Mouse (Mus musculus) neural tube, embryonic 15.5 days (tissue): ENCODE measurements around the gene Zc3h12c. TPM values are rescaled to one million over a fixed set of nuclear protein-coding genes. Genes with fewer than 3 reads are reported as not detected.

ENCODE experiments used
- ATAC-seq: fragments of 200-750 bp; cut with Nextera tagmentation; 2 replicates; pipeline ENCODE4 v1.8.0; 2017; ENCODE audit warnings: mild to moderate bottlenecking, moderate TSS enrichment, moderate library complexity; ENCODE audit not compliant: low FRiP score
- H3K27ac ChIP-seq: fragments of 300-500 bp; sonication (generic); replicated peaks from 2 replicates; pipeline ENCODE4 v1.5.1; 2015; ENCODE audit warnings: mild to moderate bottlenecking, inconsistent platforms
- H3K27me3 ChIP-seq: fragments of 300-500 bp; sonication (generic); replicated peaks from 2 replicates; pipeline ENCODE4 v1.6.1; 2015; ENCODE audit warnings: inconsistent platforms
- H3K36me3 ChIP-seq: fragments of 300-500 bp; sonication (generic); 2 replicates; pipeline ENCODE4 v1.6.1; 2015; ENCODE audit warnings: inconsistent platforms
- H3K4me1 ChIP-seq: fragments of 300-500 bp; sonication (generic); 2 replicates; pipeline ENCODE4 v1.6.1; 2015; ENCODE audit warnings: inconsistent platforms
- H3K4me2 ChIP-seq: fragments of 300-500 bp; sonication (generic); 2 replicates; pipeline ENCODE4 v1.6.1; 2015; ENCODE audit warnings: inconsistent platforms, mild to moderate bottlenecking, moderate library complexity
- H3K4me3 ChIP-seq: fragments of 300-500 bp; sonication (generic); replicated peaks from 2 replicates; pipeline ENCODE4 v1.5.1; 2015; ENCODE audit warnings: mild to moderate bottlenecking, inconsistent platforms
- H3K9ac ChIP-seq: fragments of 300-500 bp; sonication (generic); replicated peaks from 2 replicates; pipeline ENCODE4 v1.6.1; 2015; ENCODE audit warnings: mild to moderate bottlenecking, inconsistent platforms
- H3K9me3 ChIP-seq: fragments of 300-500 bp; sonication (generic); replicated peaks from 2 replicates; pipeline ENCODE4 v1.6.1; 2016; ENCODE audit warnings: inconsistent platforms
- WGBS: fragments of 180-500 bp; shearing (Covaris S2); methylation state at CpG from one replicate; pipeline ENCODE4 v1.1.7; 2015; ENCODE audit warnings: mixed read lengths; 5-methylcytosine and 5-hydroxymethylcytosine counted together
- polyA plus RNA-seq: library from polyadenylated mRNA; unstranded; fragments of >200 nt; fragmentation: Nextera tagmentation; extraction: Ambion mirVana; gene quantifications from 2 replicates; pipeline ENCODE4 v1.2.1, GENCODE M21; 2015

Zc3h12c gene
- polyA plus RNA-seq, 1 experiment from 2014 or later = 3.4 TPM

GRCm38 (mm10) chr9:52130348-52130747 lies 38.0 kb downstream of the Zc3h12c start:
- Histone ChIP-seq H3K9ac (no peak overlapping the region), H3K4me2 (no peak overlapping the region), H3K4me3 (no peak overlapping the region), H3K4me1 (0 out of 2 replicates have a peak, but pooled peaks cover 3% of the 10 kb centered on the region), H3K27ac (no peak overlapping the region), H3K36me3 (peaks cover 6% of the 10 kb centered on the region), H3K9me3 (no peaks in the 10 kb centered on the region), H3K27me3 (no peaks in the 10 kb centered on the region)
- 79% methylated on average over 4 of the region's 4 CpGs for WGBS
- ATAC-seq = no peak

GRCm38 (mm10) chr9:52125225-52125624 lies 43.1 kb downstream of the Zc3h12c start:
- no peaks in the 10 kb centered on the region for H3K27me3 ChIP-seq
- no peaks in the 10 kb centered on the region for H3K4me1 ChIP-seq
- no peak overlapping the region for H3K4me3 ChIP-seq
- no peak overlapping the region for H3K27ac ChIP-seq
- no peak for ATAC-seq
- no peak overlapping the region for H3K4me2 ChIP-seq
- H3K9me3 ChIP-seq = no peaks in the 10 kb centered on the region
- H3K9ac ChIP-seq = no peak overlapping the region
- 93% methylated on average over 6 of the region's 6 CpGs for WGBS
- peaks cover 10% of the 10 kb centered on the region for H3K36me3 ChIP-seq

DNA sequence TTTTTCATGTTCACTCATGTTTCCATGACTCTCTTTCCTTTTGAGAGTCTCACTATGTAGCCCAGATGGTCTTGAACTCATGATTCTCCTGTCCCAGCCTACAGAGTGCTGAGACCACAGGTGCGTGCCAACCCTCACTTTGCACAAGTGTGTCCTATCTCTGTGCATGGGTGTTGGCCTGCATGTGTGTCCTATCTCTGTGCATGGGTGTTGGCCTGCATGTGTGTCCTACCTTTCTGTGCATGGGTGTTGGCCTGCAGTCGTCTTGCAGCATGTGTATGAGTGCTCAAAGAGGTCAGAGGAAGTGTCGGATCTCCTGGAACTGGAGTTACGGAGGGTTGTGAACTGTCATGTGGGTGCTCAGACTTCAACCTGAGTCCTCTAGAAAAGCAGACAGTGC lies 49.2 kb downstream of the Zc3h12c start:
- H3K4me3 ChIP-seq = no peak overlapping the region
- H3K9me3 ChIP-seq = no peaks in the 10 kb centered on the region
- no peaks in the 10 kb centered on the region for H3K27me3 ChIP-seq
- no peaks in the 10 kb centered on the region for H3K4me1 ChIP-seq
- H3K27ac ChIP-seq = no peak overlapping the region
- 90% methylated on average over 4 of the region's 4 CpGs for WGBS
- H3K36me3 ChIP-seq = peaks cover 34% of the 10 kb centered on the region
- H3K4me2 ChIP-seq = no peak overlapping the region
- H3K9ac ChIP-seq = no peak overlapping the region
- no peak for ATAC-seq

GRCm38 (mm10) chr9:52113091-52113490 lies 55.3 kb downstream of the Zc3h12c start:
- H3K27ac ChIP-seq = no peak overlapping the region
- no peaks in the 10 kb centered on the region for H3K27me3 ChIP-seq
- H3K9me3 ChIP-seq = no peaks in the 10 kb centered on the region
- no peak for ATAC-seq
- H3K4me3 ChIP-seq = no peak overlapping the region
- H3K4me2 ChIP-seq = no peak overlapping the region
- WGBS = 87% methylated on average over 5 of the region's 5 CpGs
- H3K4me1 ChIP-seq = no peaks in the 10 kb centered on the region
- no peak overlapping the region for H3K9ac ChIP-seq
- H3K36me3 ChIP-seq = peaks cover 25% of the 10 kb centered on the region

- H3K27ac ChIP-seq = no peak overlapping the region
- 88% methylated on average over 3 of the region's 3 CpGs for WGBS
- H3K4me1 ChIP-seq = no peaks in the 10 kb centered on the region
- H3K4me2 ChIP-seq = no peak overlapping the region
- no peak overlapping the region for H3K4me3 ChIP-seq
- peaks cover 11% of the 10 kb centered on the region for H3K36me3 ChIP-seq
- H3K9me3 ChIP-seq = no peaks in the 10 kb centered on the region; the same call in 1 of the 2 replicates
- no peak for ATAC-seq
- no peak overlapping the region for H3K9ac ChIP-seq
- H3K27me3 ChIP-seq = no peaks in the 10 kb centered on the region
Measured at GRCm38 (mm10) chr9:52110738-52111137, 57.6 kb downstream of the Zc3h12c start.

GRCm38 (mm10) chr9:52107161-52107560 lies 61.2 kb downstream of the Zc3h12c start:
- 96% methylated on average over 3 of the region's 3 CpGs for whole genome bisulfite sequencing
- no peak for ATAC-seq
- H3K4me2 ChIP-seq = no peak overlapping the region
- H3K4me1 ChIP-seq = peaks cover 4% of the 10 kb centered on the region; the same call in 1 of the 2 replicates
- no peak overlapping the region for H3K9ac ChIP-seq
- H3K27me3 ChIP-seq = no peaks in the 10 kb centered on the region
- no peak overlapping the region for H3K27ac ChIP-seq
- peaks cover 5% of the 10 kb centered on the region; the same call in 1 of the 2 replicates for H3K36me3 ChIP-seq
- no peaks in the 10 kb centered on the region; the same call in 1 of the 2 replicates for H3K9me3 ChIP-seq
- H3K4me3 ChIP-seq = no peak overlapping the region

DNA sequence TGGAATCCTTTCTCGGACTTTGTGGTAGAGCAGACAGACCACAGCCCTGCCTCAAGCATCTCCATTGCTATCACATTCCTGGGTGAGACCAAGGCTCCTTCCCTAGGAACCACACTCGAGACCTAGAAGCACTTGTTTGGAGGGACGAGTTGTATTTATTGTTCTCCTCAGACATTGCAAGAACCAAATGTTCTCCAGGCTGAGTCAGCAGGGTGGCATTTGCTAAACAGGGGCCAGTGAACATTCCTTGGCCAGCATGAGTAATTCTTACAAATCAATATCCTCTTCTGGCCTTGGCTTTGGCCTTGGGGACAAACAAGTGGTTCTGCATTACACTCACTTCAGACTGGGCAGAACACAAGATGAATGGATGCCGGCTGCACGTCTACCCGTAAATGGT lies 62.9 kb downstream of the Zc3h12c start:
- peaks cover 5% of the 10 kb centered on the region for H3K36me3 ChIP-seq
- no peaks in the 10 kb centered on the region; the same call in 1 of the 2 replicates for H3K9me3 ChIP-seq
- no peaks in the 10 kb centered on the region for H3K27me3 ChIP-seq
- H3K27ac ChIP-seq = no peak overlapping the region
- H3K4me1 ChIP-seq = peaks cover 6% of the 10 kb centered on the region; the same call in 1 of the 2 replicates
- H3K9ac ChIP-seq = no peak overlapping the region
- H3K4me3 ChIP-seq = no peak overlapping the region
- WGBS = 79% methylated on average over 6 of the region's 6 CpGs
- no peak for ATAC-seq
- H3K4me2 ChIP-seq = no peak overlapping the region

DNA sequence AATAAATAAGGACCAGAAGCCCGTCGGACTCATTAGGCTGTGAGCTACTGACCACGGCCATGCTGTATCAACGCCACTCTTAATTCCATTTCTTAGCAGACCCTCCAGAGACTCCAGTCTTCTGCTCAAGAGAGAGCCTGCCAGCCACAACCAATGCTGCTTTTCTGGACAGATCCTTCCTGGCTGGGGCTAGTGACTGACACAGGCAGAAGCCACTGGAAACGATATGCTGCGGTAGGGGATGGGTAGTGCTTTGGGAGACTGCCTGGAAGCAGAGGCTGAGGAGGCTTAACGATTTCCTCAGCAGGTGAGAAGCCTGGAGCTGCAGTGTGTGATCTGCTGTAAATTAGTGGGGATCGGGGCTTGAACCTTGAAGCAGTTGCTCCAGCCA lies 64.2 kb downstream of the Zc3h12c start:
- Histone ChIP-seq H3K4me3 (no peak overlapping the region), H3K27me3 (no peaks in the 10 kb centered on the region), H3K4me2 (no peak overlapping the region), H3K36me3 (peaks cover 7% of the 10 kb centered on the region), H3K9ac (no peak overlapping the region), H3K27ac (no peak overlapping the region), H3K4me1 (peaks cover 6% of the 10 kb centered on the region; the same call in 1 of the 2 replicates), H3K9me3 (no peaks in the 10 kb centered on the region; the same call in 1 of the 2 replicates)
- 83% methylated on average over 8 of the region's 8 CpGs for WGBS
- ATAC-seq = no peak

DNA sequence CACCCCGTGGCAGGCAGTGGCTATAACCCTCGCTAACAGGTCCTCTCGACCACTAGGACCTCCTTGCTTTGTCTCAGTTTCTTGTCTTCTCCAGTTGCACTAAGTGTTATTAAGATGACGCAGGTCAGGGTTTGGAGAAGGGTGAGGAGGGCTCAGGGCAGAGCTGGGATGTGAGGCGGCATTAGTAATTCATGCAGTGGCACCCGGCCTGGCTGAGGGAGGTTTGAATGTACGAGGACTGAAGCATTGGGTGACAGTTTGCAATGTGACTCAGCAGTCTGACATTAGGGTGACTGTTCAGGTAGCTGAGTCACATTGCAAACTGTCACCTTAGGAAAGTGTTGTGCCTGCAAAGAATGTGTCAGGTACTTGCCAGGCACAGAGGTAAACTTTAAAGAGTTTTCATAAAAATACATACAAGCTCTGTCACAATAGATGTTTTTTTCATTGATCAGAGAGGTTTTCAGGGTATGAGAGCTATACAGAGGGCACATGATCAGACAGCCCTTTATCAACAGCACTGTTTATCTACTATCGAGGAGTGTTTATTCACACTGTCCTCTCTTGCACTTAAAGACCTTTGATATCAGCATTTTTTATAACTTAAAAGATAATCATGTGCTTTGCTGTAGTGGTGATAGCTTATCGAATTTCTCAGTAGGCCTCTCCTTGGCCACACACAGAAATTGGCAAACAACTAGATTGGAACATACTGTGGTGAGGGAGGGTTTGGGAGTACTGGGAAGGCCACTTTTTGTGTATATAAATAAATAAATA lies 64.7 kb downstream of the Zc3h12c start:
- no peak for ATAC-seq
- H3K4me2 ChIP-seq = no peak overlapping the region
- no peak overlapping the region for H3K27ac ChIP-seq
- H3K9ac ChIP-seq = no peak overlapping the region
- H3K27me3 ChIP-seq = no peaks in the 10 kb centered on the region
- peaks cover 7% of the 10 kb centered on the region for H3K36me3 ChIP-seq
- 76% methylated on average over 9 of the region's 9 CpGs for WGBS
- no peak overlapping the region for H3K4me3 ChIP-seq
- peaks cover 6% of the 10 kb centered on the region; the same call in 1 of the 2 replicates for H3K4me1 ChIP-seq
- H3K9me3 ChIP-seq = no peaks in the 10 kb centered on the region; the same call in 1 of the 2 replicates

DNA sequence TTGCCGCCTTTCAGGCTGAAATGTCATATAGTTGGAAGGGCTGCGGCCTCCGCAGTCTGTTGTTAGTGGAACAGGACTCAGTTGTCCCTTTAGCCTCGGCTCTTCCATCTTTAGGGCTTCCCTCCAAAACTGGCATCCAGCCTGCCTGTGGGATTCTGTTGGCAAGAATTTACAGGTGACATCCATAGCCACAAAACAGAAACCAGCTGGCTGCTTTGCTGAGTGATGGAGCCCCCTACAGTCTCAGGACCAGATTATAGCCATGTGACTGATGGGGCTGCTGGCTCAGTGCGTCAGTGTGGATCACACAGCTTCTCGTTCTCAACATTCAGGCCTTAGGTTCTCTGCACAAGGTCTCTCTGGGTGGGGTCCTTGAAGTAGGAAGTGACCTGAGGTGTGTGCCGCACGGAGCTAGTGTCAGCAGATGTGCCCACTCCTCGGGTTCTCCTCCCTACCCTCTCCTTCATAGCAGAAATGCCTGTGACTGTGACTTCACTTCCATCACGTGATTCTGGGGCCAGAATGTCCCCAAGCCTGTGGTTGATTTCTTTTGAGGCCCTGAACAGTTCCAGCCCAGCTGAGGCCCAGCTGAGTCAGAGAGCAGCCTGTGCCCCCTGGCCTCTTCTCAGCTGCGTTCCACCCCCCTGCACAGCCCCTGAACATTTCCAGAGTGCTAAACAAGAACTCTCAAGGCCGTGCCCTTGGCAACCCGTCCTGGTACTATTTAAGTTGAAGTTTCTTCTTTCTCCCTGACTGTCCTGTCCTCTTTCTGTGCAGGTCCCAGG lies 66.1 kb downstream of the Zc3h12c start:
- H3K9ac ChIP-seq = no peak overlapping the region
- 70% methylated on average over 13 of the region's 13 CpGs for WGBS
- H3K9me3 ChIP-seq = no peaks in the 10 kb centered on the region; the same call in 1 of the 2 replicates
- no peak overlapping the region for H3K4me3 ChIP-seq
- H3K27me3 ChIP-seq = no peaks in the 10 kb centered on the region
- peaks cover 7% of the 10 kb centered on the region for H3K36me3 ChIP-seq
- H3K27ac ChIP-seq = no peak overlapping the region
- no peak overlapping the region for H3K4me2 ChIP-seq
- peaks cover 6% of the 10 kb centered on the region; the same call in 1 of the 2 replicates for H3K4me1 ChIP-seq
- no peak for ATAC-seq

- Histone ChIP-seq H3K27ac (no peak overlapping the region), H3K27me3 (no peaks in the 10 kb centered on the region), H3K36me3 (peaks cover 7% of the 10 kb centered on the region), H3K4me1 (peaks cover 6% of the 10 kb centered on the region; the same call in 1 of the 2 replicates), H3K9me3 (no peaks in the 10 kb centered on the region), H3K9ac (no peak overlapping the region), H3K4me2 (no peak overlapping the region), H3K4me3 (no peak overlapping the region)
- no peak for ATAC-seq
- 92% methylated on average over 14 of the region's 14 CpGs for whole genome bisulfite sequencing
Measured at GRCm38 (mm10) chr9:52100426-52100825, 67.9 kb downstream of the Zc3h12c start.
